Mouse (Mus musculus): ENCODE results near the gene Rbm33.

DNA sequence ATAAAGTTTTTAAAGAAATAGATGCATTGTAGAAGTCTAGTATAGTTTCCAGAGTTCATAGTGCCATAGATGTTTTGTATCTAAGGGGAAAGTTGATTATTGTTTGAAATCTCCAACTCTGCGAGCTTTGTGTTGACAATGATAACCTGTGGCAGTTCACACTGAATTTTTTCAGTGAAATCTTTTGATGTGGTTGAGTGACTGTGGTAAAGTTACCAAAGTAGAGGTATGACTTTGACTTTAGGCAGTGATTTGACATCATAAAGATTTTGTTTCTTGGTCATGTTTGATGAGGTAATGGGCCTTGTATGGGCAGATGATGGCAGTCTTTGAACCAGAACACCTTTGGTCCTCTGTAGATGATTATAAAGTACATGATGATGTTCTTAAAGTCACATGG lies 65.4 kb downstream of the Rbm33 start:
- TF ChIP-seq CTCF (IDR thresholded peaks at IDR 0.05) (no peak), EP300 (IDR thresholded peaks at IDR 0.05) (no peak)
